Mouse (Mus musculus) megakaryocyte, embryonic 14.5 days (primary cell): ENCODE results near the gene Cacybp.

Experiments used
- FLI1 ChIP-seq: IDR thresholded peaks from 2 replicates; pipeline ENCODE4 v1.6.1; 2012; ENCODE audit warnings: low read length, inconsistent platforms, mixed read lengths
- GATA1 ChIP-seq: IDR thresholded peaks from 3 replicates; pipeline ENCODE4 v1.6.1; 2012; ENCODE audit warnings: mixed read lengths, low read length, inconsistent platforms, borderline replicate concordance

- TF ChIP-seq GATA1: no peak
- no peak for TF ChIP-seq FLI1
Measured at GRCm38 (mm10) chr1:160251388-160252007, 38.8 kb upstream of the Cacybp start.
